Mouse (Mus musculus): ENCODE data around the gene Lemd2. TPM values are rescaled to one million over a fixed set of nuclear protein-coding genes. Genes with fewer than 3 reads are reported as not detected.

Lemd2 gene
- total and polyA plus RNA-seq, 3 experiments, result 46.8 to 59.7 TPM; not detected in 1

- TF ChIP-seq RAD21 (IDR thresholded peaks at IDR 0.05; ENCODE audit: low read depth, low read length) (no peak), E2F4 (IDR thresholded peaks at IDR 0.05; ENCODE audit: borderline replicate concordance, low read depth, low read length) (no peak), MAFK (IDR thresholded peaks at IDR 0.05; ENCODE audit: borderline replicate concordance, low read depth, low read length) (no peak), CHD2 (IDR thresholded peaks at IDR 0.05; ENCODE audit: low read length) (no peak), NELFE (IDR thresholded peaks at IDR 0.05; ENCODE audit: low read depth, low read length) (no peak), GABPA (IDR thresholded peaks at IDR 0.05; ENCODE audit: low read depth, low read length) (no peak), ETS1 (IDR thresholded peaks at IDR 0.05; ENCODE audit: low read depth, low read length) (no peak), JUND (IDR thresholded peaks at IDR 0.05; ENCODE audit: low read depth, low read length) (no peak), MYC (IDR thresholded peaks at IDR 0.05; ENCODE audit: low read depth, low read length) (no peak), ZKSCAN1 (IDR thresholded peaks at IDR 0.05; ENCODE audit: low read depth, low read length) (no peak), TBP (IDR thresholded peaks at IDR 0.05; ENCODE audit: low read depth, low read length) (no peak), SIN3A (IDR thresholded peaks at IDR 0.05; ENCODE audit: low read length) (no peak), MAZ (IDR thresholded peaks at IDR 0.05; ENCODE audit: low read depth, low read length) (no peak), POLR2AphosphoS2 (IDR thresholded peaks at IDR 0.05; ENCODE audit: low read length) (no peak), MEF2A (IDR thresholded peaks at IDR 0.05; ENCODE audit: extremely low read depth, insufficient replicate concordance, low read depth, low read length, poor library complexity, severe bottlenecking) (no peak), ZMIZ1 (IDR thresholded peaks at IDR 0.05; ENCODE audit: low read depth, low read length) (no peak)
- DNase-seq (ENCODE audit: low read depth, low spot score), result no peak
- no peaks in the 10 kb centered on the region for H3K4me1 ChIP-seq (ENCODE audit: control insufficient read depth in 1 of 2, insufficient read depth in 2 of 2, low read length in 2 of 2)
- no peak overlapping the region for H3K4me3 ChIP-seq (ENCODE audit: control insufficient read depth in 1 of 2, insufficient read depth in 1 of 2, low read depth in 2 of 2, low read length in 2 of 2)
- no peaks in the 10 kb centered on the region for H3K79me2 ChIP-seq (ENCODE audit: control insufficient read depth, insufficient read depth, low read length, poor library complexity)
- no peaks in the 10 kb centered on the region for H3K9me3 ChIP-seq (replicated peaks; ENCODE audit: insufficient read depth, low read length)
- H3K27ac ChIP-seq (ENCODE audit: control insufficient read depth, low read depth, low read length), result no peak overlapping the region
- H3K27me3 ChIP-seq (ENCODE audit: control insufficient read depth in 1 of 2, insufficient read depth in 2 of 2, low read length in 2 of 2), result no peaks in the 10 kb centered on the region
- H3K9ac ChIP-seq (ENCODE audit: control insufficient read depth, low read depth, low read length, poor library complexity, severe bottlenecking), result no peak overlapping the region
- H3K36me3 ChIP-seq (ENCODE audit: control insufficient read depth in 1 of 2, insufficient read depth in 2 of 2, low read length in 2 of 2), result no peaks in the 10 kb centered on the region
These were observed 21.5 kb upstream of the Lemd2 start for GRCm38 (mm10) chr17:27225801-27226200.

- Histone ChIP-seq H3K27me3 (ENCODE audit: control insufficient read depth in 1 of 2, insufficient read depth in 2 of 2, low read length in 2 of 2) (no peaks in the 10 kb centered on the region), H3K36me3 (ENCODE audit: control insufficient read depth in 1 of 2, insufficient read depth in 2 of 2, low read length in 2 of 2) (no peaks in the 10 kb centered on the region), H3K27ac (ENCODE audit: control insufficient read depth, low read depth, low read length) (no peak overlapping the region)
These were observed 19.6 kb upstream of the Lemd2 start for GRCm38 (mm10) chr17:27223821-27224220.

More at GRCm38 (mm10) chr17:27223821-27224220, 19.6 kb upstream of the Lemd2 start:
- TF ChIP-seq HCFC1 (IDR thresholded peaks at IDR 0.05; ENCODE audit: low read depth, low read length) (no peak), CTCF (IDR thresholded peaks at IDR 0.05 in 2 of 3, conservative IDR thresholded peaks at IDR 0.05 in 1 of 3; ENCODE audit: control insufficient read depth in 1 of 3, insufficient read depth in 1 of 3, low read depth in 2 of 3, low read length in 3 of 3, poor library complexity in 1 of 3, severe bottlenecking in 1 of 3) (no peak), ZNF384 (IDR thresholded peaks at IDR 0.05; ENCODE audit: low read depth, low read length) (no peak), POLR2AphosphoS5 (IDR thresholded peaks at IDR 0.05; ENCODE audit: borderline replicate concordance, low read depth, low read length) (no peak), E2F4 (IDR thresholded peaks at IDR 0.05; ENCODE audit: borderline replicate concordance, low read depth, low read length) (no peak), POLR2AphosphoS2 (IDR thresholded peaks at IDR 0.05; ENCODE audit: low read length) (no peak), SIN3A (IDR thresholded peaks at IDR 0.05; ENCODE audit: low read length) (no peak), GABPA (IDR thresholded peaks at IDR 0.05; ENCODE audit: low read depth, low read length) (no peak)
- no peak for DNase-seq (ENCODE audit: low read depth, low spot score)
- Histone ChIP-seq H3K4me1 (ENCODE audit: control insufficient read depth in 1 of 2, insufficient read depth in 2 of 2, low read length in 2 of 2) (no peaks in the 10 kb centered on the region), H3K9ac (ENCODE audit: control insufficient read depth, low read depth, low read length, poor library complexity, severe bottlenecking) (no peak overlapping the region), H3K9me3 (replicated peaks; ENCODE audit: insufficient read depth, low read length) (no peaks in the 10 kb centered on the region), H3K4me3 (ENCODE audit: control insufficient read depth in 1 of 2, insufficient read depth in 1 of 2, low read depth in 2 of 2, low read length in 2 of 2) (no peak overlapping the region), H3K79me2 (ENCODE audit: control insufficient read depth, insufficient read depth, low read length, poor library complexity) (no peaks in the 10 kb centered on the region)
